Mouse (Mus musculus) hematopoietic stem cell, adult 5-6 weeks (primary cell): ENCODE results near the gene Pold3. TPM values are rescaled to one million over a fixed set of nuclear protein-coding genes. Genes with fewer than 3 reads are reported as not detected.
A peak's percentile ranks its signal among the peaks of the same experiment; 100 is the strongest.

Experiments used
- ATAC-seq, 2 experiments: fragments of 125-278 bp in 1 of 2; replicated peaks in 1 of 2; 2 replicates each; pipeline ENCODE4 v1.8.0; 2016 to 2017; ENCODE audit warnings: inconsistent platforms in 2 of 2, mild to moderate bottlenecking in 2 of 2, moderate number of reproducible peaks in 2 of 2, low read depth in 1 of 2, moderate TSS enrichment in 1 of 2; ENCODE audit not compliant: low FRiP score in 2 of 2, poor library complexity in 2 of 2, severe bottlenecking in 2 of 2, insufficient read depth in 1 of 2, low TSS enrichment in 1 of 2
- total RNA-seq: library from RNA; stranded (forward); fragments of 172-1452, 232-1000 nt; gene quantifications from 2 replicates; pipeline ENCODE4 v1.2.3, GENCODE M21; 2017

Pold3 gene
- 118 and 147 TPM in 2 replicates for total RNA-seq

- peak; percentile 91 to 95 for ATAC-seq
Measured at GRCm38 (mm10) chr7:100121376-100121789, at the start of gene Pold3. Pold3 (minus strand) TSS chr7:100121565.

DNA sequence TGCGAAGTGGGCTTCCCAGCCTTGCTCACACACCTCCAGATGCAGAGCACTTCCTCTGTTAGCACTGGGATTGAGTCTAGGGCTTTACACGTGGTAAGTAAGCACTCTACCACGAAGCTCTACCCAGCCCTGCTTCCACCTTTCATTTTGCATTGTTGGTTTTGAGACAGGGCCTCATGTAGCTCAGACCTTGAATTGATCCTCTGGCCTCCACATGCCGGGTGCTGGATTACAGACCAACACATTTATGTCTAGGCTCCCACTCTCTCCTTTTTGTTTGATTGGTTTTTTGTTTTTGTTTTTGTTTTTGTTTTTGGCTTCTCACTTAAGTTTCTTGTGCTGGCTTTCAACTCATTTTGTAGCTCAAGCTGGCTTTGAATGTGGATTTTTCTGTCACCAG is 49.4 kb upstream of the Pold3 start:
- no peak for ATAC-seq

- ATAC-seq: no peak
Measured at GRCm38 (mm10) chr7:100168654-100169053, 47.3 kb upstream of the Pold3 start.

- no peak for ATAC-seq
Measured at GRCm38 (mm10) chr7:100163506-100163905, 42.1 kb upstream of the Pold3 start.

GRCm38 (mm10) chr7:100160006-100160405 is 38.6 kb upstream of the Pold3 start:
- ATAC-seq: no peak

- peak; percentile 80 to 82 for ATAC-seq
Measured at GRCm38 (mm10) chr7:100159105-100159841, 37.9 kb upstream of the Pold3 start, which contains the start of gene Lipt2. Lipt2 (plus strand) TSS chr7:100159277.

GRCm38 (mm10) chr7:100157669-100158068 is 36.3 kb upstream of the Pold3 start:
- peak; percentile 41 to 62; a peak in 3 of 4 replicates for ATAC-seq

DNA sequence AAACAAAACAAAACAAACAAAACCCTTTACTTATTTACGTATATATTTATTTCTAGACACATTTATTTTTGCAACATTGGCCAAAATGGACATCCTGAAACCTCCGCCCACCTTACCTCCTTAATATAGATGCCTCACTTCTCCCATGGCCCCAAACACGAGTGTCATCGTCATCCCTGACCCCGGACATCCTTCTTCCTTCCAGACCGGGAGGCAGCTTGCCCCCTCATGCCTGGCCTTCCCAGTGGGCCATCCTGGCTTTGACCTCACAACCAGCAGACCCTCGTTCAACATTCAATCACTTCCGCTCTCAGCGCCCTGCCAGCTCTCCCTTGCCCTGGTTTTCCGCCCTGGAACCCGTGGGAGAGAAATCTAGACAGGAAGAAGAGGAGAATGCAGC is 29.3 kb upstream of the Pold3 start:
- ATAC-seq: no peak

DNA sequence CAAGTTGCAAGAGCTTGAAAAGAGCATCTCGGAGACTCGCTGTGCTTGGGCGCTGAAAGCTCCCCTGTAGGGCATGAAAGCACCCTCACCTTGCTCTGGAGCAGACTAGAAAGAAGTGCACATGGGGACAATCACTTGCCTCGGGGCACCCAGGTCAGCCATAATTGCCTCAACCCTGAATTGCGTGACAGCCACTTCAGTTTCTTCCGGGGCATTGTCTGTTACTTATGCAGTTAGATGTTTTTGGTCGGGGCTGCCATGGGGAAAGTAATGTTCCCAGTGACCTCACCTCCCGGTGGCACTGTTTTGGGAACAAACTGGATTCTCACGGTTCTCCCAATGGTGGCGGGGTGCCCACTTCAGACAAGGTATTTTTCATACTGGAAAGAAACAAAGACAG is 28.7 kb upstream of the Pold3 start:
- no peak for ATAC-seq

DNA sequence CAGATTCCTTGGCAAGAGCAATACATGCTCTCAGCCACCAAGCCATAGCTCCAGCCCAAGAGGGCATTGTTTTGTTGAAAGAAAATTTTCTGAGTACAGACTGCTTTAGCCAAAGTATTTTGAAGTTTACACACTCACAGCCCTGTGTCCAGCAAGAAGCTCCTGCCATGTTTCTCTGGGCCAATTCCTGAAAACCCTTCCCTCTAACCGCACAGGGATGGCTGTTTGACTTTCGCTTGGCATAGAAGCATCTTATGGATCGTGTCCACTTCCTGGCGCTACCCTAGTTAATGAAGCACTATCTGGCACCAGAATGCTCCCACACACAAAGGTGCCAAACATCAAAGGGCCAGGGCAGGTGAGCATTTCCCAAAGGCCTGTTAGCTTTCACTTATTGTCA is 27.2 kb upstream of the Pold3 start:
- no peak for ATAC-seq

GRCm38 (mm10) chr7:100140591-100140990 is 19.2 kb upstream of the Pold3 start:
- no peak for ATAC-seq

GRCm38 (mm10) chr7:100138075-100138474 is 16.7 kb upstream of the Pold3 start:
- no peak for ATAC-seq

DNA sequence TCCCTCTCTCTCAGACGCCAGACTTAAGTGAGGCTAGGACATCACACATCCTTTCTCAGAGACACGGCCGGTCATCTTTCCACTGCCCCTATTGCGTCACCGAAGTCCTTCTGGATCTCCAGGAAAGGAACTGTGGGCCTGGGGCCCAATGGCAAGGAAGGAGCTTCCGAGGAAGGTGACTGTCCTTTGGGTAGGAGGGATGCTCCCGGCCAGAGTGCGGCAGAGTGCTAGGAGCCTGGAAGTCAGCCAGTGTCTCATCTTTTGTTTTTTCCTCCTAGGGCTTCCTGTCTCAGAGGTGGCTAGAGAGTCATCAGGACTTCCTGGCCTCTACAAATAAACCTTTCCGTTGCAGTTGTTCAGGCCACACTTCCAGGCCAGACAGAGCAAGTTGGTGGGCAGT is 15.7 kb upstream of the Pold3 start:
- ATAC-seq: no peak

GRCm38 (mm10) chr7:100132379-100132778 is 11.0 kb upstream of the Pold3 start:
- no peak for ATAC-seq

- ATAC-seq: peak; percentile 72 to 77
Measured at GRCm38 (mm10) chr7:100130592-100130991, 9.2 kb upstream of the Pold3 start.

- ATAC-seq: no peak
Measured at GRCm38 (mm10) chr7:100128262-100129041, 7.1 kb upstream of the Pold3 start.

GRCm38 (mm10) chr7:100126514-100126913 is 5.1 kb upstream of the Pold3 start:
- ATAC-seq: no peak

- ATAC-seq: no peak
Measured at GRCm38 (mm10) chr7:100125166-100125565, 3.8 kb upstream of the Pold3 start.
